Mouse (Mus musculus) Patski (cell line): ENCODE results near the gene Il17rd. TPM values are rescaled to one million over a fixed set of nuclear protein-coding genes. Genes with fewer than 3 reads are reported as not detected.

Source experiments
- ATAC-seq: fragments of 100-300 bp; one replicate; pipeline ENCODE4 v1.8.0; 2021
- CTCF ChIA-PET: fragments of 350-600 bp; sonication (Branson Sonifier 250); formaldehyde crosslinking; loops from one replicate; lab custom pipeline; 2022; ENCODE audit warnings: inconsistent platforms; lab: Charles Lee
- POLR2A ChIA-PET: fragments of 350-600 bp; sonication (Branson Sonifier 250); formaldehyde crosslinking; loops from one replicate; lab custom pipeline; 2022; ENCODE audit warnings: antibody characterized with exemption, inconsistent platforms; lab: Charles Lee
- DNase-seq: peaks from one replicate; pipeline ENCODE4 v3.0.0-alpha.2; 2011; ENCODE audit warnings: low read depth, low spot score
- H3K27me3 ChIP-seq: fragments of 371-371 bp; one replicate; pipeline ENCODE4 v1.5.1; 2021
- CTCF ChIP-seq: fragments of 100-300 bp; IDR thresholded peaks from one replicate; pipeline ENCODE4 v1.5.1; 2021
- in situ Hi-C: fragments of 300-500 bp; cut with MboI; formaldehyde crosslinking; loops from 3 replicates; pipeline ENCODE4 v1.11.1; 2018; ENCODE audit warnings: low pct_unique_long_range_greater_than_20kb, mixed read lengths
- polyA plus RNA-seq: library from polyadenylated mRNA; unstranded; gene quantifications from one replicate; pipeline ENCODE4 v1.2.3, GENCODE M21; 2021

Il17rd gene
- polyA plus RNA-seq, 1 experiment from 2014 or later = 6.8 TPM

DNA sequence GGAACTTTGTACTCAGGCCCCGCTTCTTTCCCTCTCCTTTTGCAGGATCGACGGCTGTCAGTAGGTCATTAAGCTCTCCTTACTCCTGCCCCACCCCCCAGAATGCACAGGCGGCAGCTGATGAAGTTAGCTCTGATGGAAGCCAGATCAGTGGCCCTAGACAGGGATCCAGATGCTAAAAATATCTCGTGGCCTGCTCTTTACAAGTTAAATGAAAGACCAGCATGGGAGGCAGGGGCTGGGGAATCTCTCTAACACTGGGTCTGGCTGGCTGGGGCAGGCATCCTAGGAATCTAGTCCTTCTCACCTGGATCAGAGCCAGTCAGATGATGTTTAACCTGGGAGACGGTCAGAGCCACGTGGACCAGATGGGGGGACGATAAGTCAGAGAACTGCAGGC is 112.7 kb downstream of the Il17rd start:
- no peak for TF ChIP-seq CTCF
- in situ Hi-C loops = no loop called here
- H3K27me3 ChIP-seq = no peaks in the 10 kb centered on the region
- POLR2A ChIA-PET = no interaction called here
- DNase-seq = no peak
- ATAC-seq = no peak
- CTCF ChIA-PET = no interaction called here

DNA sequence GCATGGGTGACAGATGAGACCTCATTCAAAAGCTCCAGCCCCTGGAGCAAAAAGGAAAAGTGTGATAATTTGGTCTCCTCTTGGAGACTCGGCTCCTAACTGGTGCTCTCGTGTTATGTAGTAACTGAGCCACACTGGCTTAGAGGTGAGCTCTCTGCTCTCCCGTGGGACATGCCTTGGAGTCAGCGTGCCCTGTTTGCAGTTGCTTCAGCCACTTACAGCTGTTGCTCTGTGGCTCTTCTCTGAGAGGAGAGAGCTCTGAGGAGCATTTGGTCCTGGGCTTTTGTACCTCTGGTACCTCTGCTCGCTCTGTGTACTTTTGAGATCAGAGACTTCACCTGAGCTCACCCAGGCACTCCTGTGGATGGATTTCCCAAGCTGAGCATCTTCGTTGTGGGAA is 116.3 kb downstream of the Il17rd start:
- CTCF ChIA-PET = interaction anchor here (1.3 to 1.7 kb wide), 2 partner anchors 18 to 29 kb away, joined by 3 to 4 read pairs; no protein-coding TSS in a partner anchor
- in situ Hi-C loops = no loop called here
- POLR2A ChIA-PET = interaction anchor here (1.3 kb wide), 1 partner anchor 9 kb away, joined by 5 read pairs; no protein-coding TSS in a partner anchor
- DNase-seq = no peak
- H3K27me3 ChIP-seq = no peaks in the 10 kb centered on the region
- no peak for ATAC-seq
- TF ChIP-seq CTCF = no peak

DNA sequence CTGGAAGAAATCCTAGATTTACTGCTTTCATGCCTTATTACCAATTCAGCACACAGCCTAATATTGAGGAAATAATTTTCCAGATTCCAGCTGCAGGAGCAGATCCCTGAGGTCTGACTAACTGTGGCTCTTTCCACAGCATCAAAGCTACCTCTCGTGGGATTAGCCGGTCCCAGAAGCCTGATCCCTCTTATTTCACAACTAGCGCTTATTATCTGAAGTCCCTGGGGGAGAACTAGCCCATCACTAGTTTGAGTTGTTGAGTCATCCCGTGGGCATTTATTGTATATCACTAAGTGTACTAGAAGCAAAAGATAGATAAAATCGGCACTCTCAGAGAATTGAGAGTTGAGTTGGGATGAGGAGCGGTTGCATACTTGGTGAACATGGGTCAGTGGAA is 117.3 kb downstream of the Il17rd start:
- in situ Hi-C loops = no loop called here
- DNase-seq (no peak), ATAC-seq (no peak)
- TF ChIP-seq CTCF = no peak
- H3K27me3 ChIP-seq = no peaks in the 10 kb centered on the region
- POLR2A ChIA-PET = interaction anchor here (1.3 kb wide), 1 partner anchor 8 kb away, joined by 5 read pairs; no protein-coding TSS in a partner anchor
- CTCF ChIA-PET = interaction anchor here (0.7 to 1.3 kb wide), 2 partner anchors 12 to 30 kb away, joined by 3 read pairs; no protein-coding TSS in a partner anchor

Other genes starting within 250 kb of the Il17rd start
- gene Asb14, start 144.4 kb upstream of the Il17rd start, polyA plus RNA-seq = 0.06 TPM
- 18.3 TPM for gene Appl1, start 67.7 kb upstream of the Il17rd start, polyA plus RNA-seq
- not detected for gene Hesx1, start 44.5 kb upstream of the Il17rd start, polyA plus RNA-seq
- 3.4 TPM for gene Arhgef3, start 76.0 kb downstream of the Il17rd start, polyA plus RNA-seq